Mouse (Mus musculus): ENCODE measurements around the gene Usp49. TPM values are rescaled to one million over a fixed set of nuclear protein-coding genes. Genes with fewer than 3 reads are reported as not detected.
A peak's percentile ranks its signal among the peaks of the same experiment; 100 is the strongest.

The Usp49 gene
- total RNA-seq, 2 experiments from 2014 or later = 3.0 to 3.5 TPM

- DNase-seq (ENCODE audit: low spot score) = no peak
Measured at GRCm38 (mm10) chr17:47691650-47692049, 61.2 kb downstream of the Usp49 start.

GRCm38 (mm10) chr17:47693671-47694441 lies 63.4 kb downstream of the Usp49 start:
- peak; percentile 53 for DNase-seq (ENCODE audit: low spot score)

GRCm38 (mm10) chr17:47694442-47694502 lies 63.8 kb downstream of the Usp49 start, which contains the start of gene Gm21981:
TSS of gene Gm21981 (minus strand) at chr17:47694455.
- no peak for DNase-seq (ENCODE audit: low spot score)

- DNase-seq (ENCODE audit: low spot score) = peak; percentile 98
Measured at GRCm38 (mm10) chr17:47694503-47695336, 64.2 kb downstream of the Usp49 start, which contains the start of gene Prickle4. TSS of gene Prickle4 (minus strand) at chr17:47694736.

GRCm38 (mm10) chr17:47695337-47695710 lies 64.8 kb downstream of the Usp49 start:
- DNase-seq (ENCODE audit: low spot score) = no peak

- no peak for DNase-seq (ENCODE audit: low spot score)
Measured at GRCm38 (mm10) chr17:47698156-47698555, 67.7 kb downstream of the Usp49 start.

GRCm38 (mm10) chr17:47699055-47699454 lies 68.6 kb downstream of the Usp49 start:
- DNase-seq (ENCODE audit: low spot score) = no peak

- DNase-seq (ENCODE audit: low spot score) = no peak
Measured at GRCm38 (mm10) chr17:47701793-47702192, 71.3 kb downstream of the Usp49 start.

- no peak for DNase-seq (ENCODE audit: low spot score)
Measured at GRCm38 (mm10) chr17:47702548-47703345, 72.3 kb downstream of the Usp49 start.

GRCm38 (mm10) chr17:47703556-47703955 lies 73.1 kb downstream of the Usp49 start:
- no peak for DNase-seq (ENCODE audit: low spot score)

- DNase-seq (ENCODE audit: low spot score) = no peak
Measured at GRCm38 (mm10) chr17:47704692-47705091, 74.2 kb downstream of the Usp49 start.

GRCm38 (mm10) chr17:47706196-47706595 lies 75.7 kb downstream of the Usp49 start:
- no peak for DNase-seq (ENCODE audit: low spot score)

GRCm38 (mm10) chr17:47707961-47708360 lies 77.5 kb downstream of the Usp49 start:
- no peak for DNase-seq (ENCODE audit: low spot score)

GRCm38 (mm10) chr17:47708972-47709371 lies 78.5 kb downstream of the Usp49 start:
- DNase-seq (ENCODE audit: low spot score) = no peak

- no peak for DNase-seq (ENCODE audit: low spot score)
Measured at GRCm38 (mm10) chr17:47710036-47710435, 79.5 kb downstream of the Usp49 start.

- no peak for DNase-seq (ENCODE audit: low spot score)
Measured at GRCm38 (mm10) chr17:47711883-47712282, 81.4 kb downstream of the Usp49 start.

GRCm38 (mm10) chr17:47712889-47713571 lies 82.5 kb downstream of the Usp49 start:
- DNase-seq (ENCODE audit: low spot score) = no peak

GRCm38 (mm10) chr17:47715037-47715436 lies 84.5 kb downstream of the Usp49 start:
- DNase-seq (ENCODE audit: low spot score) = no peak

GRCm38 (mm10) chr17:47721183-47721582 lies 90.7 kb downstream of the Usp49 start:
- DNase-seq (ENCODE audit: low spot score) = no peak

GRCm38 (mm10) chr17:47726566-47726965 lies 96.1 kb downstream of the Usp49 start, which contains the start of gene Pgc:
TSS of gene Pgc (plus strand) at chr17:47726842.
- no peak for DNase-seq (ENCODE audit: low spot score)

All from gastrocnemius, adult 18-20 months (tissue).